Mouse (Mus musculus) kidney, embryonic 16.5 days (tissue): ENCODE data around the gene Zfp248. TPM values are rescaled to one million over a fixed set of nuclear protein-coding genes. Genes with fewer than 3 reads are reported as not detected.

Source experiments
- ATAC-seq: fragments of 200-750 bp; cut with Nextera tagmentation; 2 replicates; pipeline ENCODE4 v1.8.0; 2017; ENCODE audit warnings: moderate TSS enrichment; ENCODE audit not compliant: low FRiP score, low TSS enrichment
- H3K27ac ChIP-seq: fragments of 300-500 bp; sonication (generic); 2 replicates; pipeline ENCODE4 v1.5.1; 2014; ENCODE audit warnings: low read length
- H3K27me3 ChIP-seq: fragments of 300-500 bp; sonication (generic); 2 replicates; pipeline ENCODE4 v1.6.1; 2014; ENCODE audit warnings: low read length, control low read depth, mixed read lengths; ENCODE audit not compliant: insufficient read depth
- H3K36me3 ChIP-seq: fragments of 300-500 bp; sonication (generic); 2 replicates; pipeline ENCODE4 v1.6.1; 2014; ENCODE audit warnings: low read length, control low read depth, mixed read lengths; ENCODE audit not compliant: insufficient read depth
- H3K4me1 ChIP-seq: fragments of 300-500 bp; sonication (generic); 2 replicates; pipeline ENCODE4 v1.6.1; 2014; ENCODE audit warnings: low read length, control low read depth, mixed read lengths; ENCODE audit not compliant: insufficient read depth
- H3K4me2 ChIP-seq: fragments of 300-500 bp; sonication (generic); replicated peaks from 2 replicates; pipeline ENCODE4 v1.6.1; 2014; ENCODE audit warnings: low read depth, low read length
- H3K4me3 ChIP-seq: fragments of 300-500 bp; sonication (generic); 2 replicates; pipeline ENCODE4 v1.5.1; 2014; ENCODE audit warnings: mild to moderate bottlenecking, low read length
- H3K9ac ChIP-seq: fragments of 300-500 bp; sonication (generic); replicated peaks from 2 replicates; pipeline ENCODE4 v1.6.1; 2014; ENCODE audit warnings: low read length
- H3K9me3 ChIP-seq: fragments of 300-500 bp; sonication (generic); 2 replicates; pipeline ENCODE4 v1.6.1; 2016; ENCODE audit warnings: low read length, control low read depth
- WGBS: fragments of 180-500 bp; shearing (Covaris S2); extraction: QIAGEN DNeasy Blood & Tissue Kit; methylation state at CpG from one replicate; pipeline ENCODE4 v1.1.7; 2014; 5-methylcytosine and 5-hydroxymethylcytosine counted together
- polyA plus RNA-seq: library from polyadenylated mRNA; unstranded; fragments of >200 nt; fragmentation: Nextera tagmentation; extraction: Ambion mirVana; gene quantifications from 2 replicates; pipeline ENCODE4 v1.2.1, GENCODE M21; 2015

Gene Zfp248
- polyA plus RNA-seq, 1 experiment from 2014 or later, result 8.1 TPM

GRCm38 (mm10) chr6:118426666-118427065, 28.7 kb downstream of the Zfp248 start:
- Histone ChIP-seq H3K27ac (no peak overlapping the region), H3K9me3 (peaks cover 13% of the 10 kb centered on the region), H3K9ac (no peak overlapping the region), H3K4me3 (no peak overlapping the region), H3K36me3 (peaks cover 39% of the 10 kb centered on the region), H3K4me2 (no peak overlapping the region), H3K27me3 (no peaks in the 10 kb centered on the region), H3K4me1 (no peaks in the 10 kb centered on the region)
- no peak for ATAC-seq
- 91% methylated on average over 1 of the region's 1 CpGs for WGBS

GRCm38 (mm10) chr6:118419050-118419920, 36.0 kb downstream of the Zfp248 start, which contains the start of gene Bms1:
Bms1 (minus strand) TSS chr6:118419474.
- peak within 1 kb of the TSS; percentile 71 for H3K4me2 ChIP-seq
- H3K36me3 ChIP-seq, result peaks cover 22% of the 10 kb centered on the region
- H3K9ac ChIP-seq, result peak within 1 kb of the TSS; percentile 78
- peak within 1 kb of the TSS; percentile 77 for H3K4me3 ChIP-seq
- under 1% methylated on average over 67 of the region's 67 CpGs for WGBS
- no peaks in the 10 kb centered on the region for H3K27me3 ChIP-seq
- H3K4me1 ChIP-seq, result peaks cover 7% of the 10 kb centered on the region; the same call in 1 of the 2 replicates
- H3K27ac ChIP-seq, result peak within 1 kb of the TSS; percentile 84
- no peaks in the 10 kb centered on the region for H3K9me3 ChIP-seq
- peak; percentile 98 for ATAC-seq

- H3K4me2 ChIP-seq, result no peak overlapping the region
- 95% methylated on average over 1 of the region's 1 CpGs for WGBS
- peaks cover 76% of the 10 kb centered on the region for H3K36me3 ChIP-seq
- H3K27ac ChIP-seq, result no peak overlapping the region
- H3K9ac ChIP-seq, result no peak overlapping the region
- no peak overlapping the region for H3K4me3 ChIP-seq
- no peaks in the 10 kb centered on the region for H3K27me3 ChIP-seq
- H3K4me1 ChIP-seq, result no peaks in the 10 kb centered on the region
- ATAC-seq, result no peak
- no peaks in the 10 kb centered on the region for H3K9me3 ChIP-seq
Observed at GRCm38 (mm10) chr6:118410428-118410827, 44.9 kb downstream of the Zfp248 start.

GRCm38 (mm10) chr6:118408510-118408909, 46.8 kb downstream of the Zfp248 start:
- no peak overlapping the region for H3K4me2 ChIP-seq
- no peaks in the 10 kb centered on the region for H3K4me1 ChIP-seq
- H3K27ac ChIP-seq, result no peak overlapping the region
- peaks cover 80% of the 10 kb centered on the region for H3K36me3 ChIP-seq
- no peaks in the 10 kb centered on the region for H3K9me3 ChIP-seq
- WGBS, result 93% methylated on average over 5 of the region's 5 CpGs
- H3K27me3 ChIP-seq, result no peaks in the 10 kb centered on the region
- no peak overlapping the region for H3K4me3 ChIP-seq
- no peak overlapping the region for H3K9ac ChIP-seq
- ATAC-seq, result no peak

- no peak for ATAC-seq
- Histone ChIP-seq H3K9me3 (no peaks in the 10 kb centered on the region), H3K4me1 (no peaks in the 10 kb centered on the region), H3K27ac (no peak overlapping the region), H3K36me3 (peaks cover 71% of the 10 kb centered on the region), H3K9ac (no peak overlapping the region), H3K27me3 (no peaks in the 10 kb centered on the region), H3K4me3 (no peak overlapping the region), H3K4me2 (no peak overlapping the region)
- WGBS, result 82% methylated on average over 4 of the region's 4 CpGs
Observed at GRCm38 (mm10) chr6:118406421-118406820, 48.9 kb downstream of the Zfp248 start.

- no peaks in the 10 kb centered on the region for H3K9me3 ChIP-seq
- H3K9ac ChIP-seq, result no peak overlapping the region
- peaks cover 57% of the 10 kb centered on the region for H3K36me3 ChIP-seq
- no peak for ATAC-seq
- H3K4me1 ChIP-seq, result no peaks in the 10 kb centered on the region
- no peak overlapping the region for H3K27ac ChIP-seq
- H3K4me3 ChIP-seq, result no peak overlapping the region
- no peak overlapping the region for H3K4me2 ChIP-seq
- no peaks in the 10 kb centered on the region for H3K27me3 ChIP-seq
Observed at GRCm38 (mm10) chr6:118390746-118391145, 64.6 kb downstream of the Zfp248 start.

GRCm38 (mm10) chr6:118385962-118386361, 69.4 kb downstream of the Zfp248 start:
- no peaks in the 10 kb centered on the region for H3K9me3 ChIP-seq
- no peak for ATAC-seq
- H3K4me1 ChIP-seq, result no peaks in the 10 kb centered on the region
- H3K4me2 ChIP-seq, result no peak overlapping the region
- H3K27ac ChIP-seq, result no peak overlapping the region
- H3K9ac ChIP-seq, result no peak overlapping the region
- peaks cover 48% of the 10 kb centered on the region for H3K36me3 ChIP-seq
- WGBS, result 88% methylated on average over 3 of the region's 3 CpGs
- no peaks in the 10 kb centered on the region for H3K27me3 ChIP-seq
- H3K4me3 ChIP-seq, result no peak overlapping the region

- WGBS, result 82% methylated on average over 4 of the region's 4 CpGs
- Histone ChIP-seq H3K4me2 (no peak overlapping the region), H3K4me1 (no peaks in the 10 kb centered on the region), H3K9ac (no peak overlapping the region), H3K27me3 (peaks cover 2% of the 10 kb centered on the region; the same call in 1 of the 2 replicates), H3K36me3 (peaks cover 32% of the 10 kb centered on the region), H3K9me3 (no peaks in the 10 kb centered on the region), H3K27ac (no peak overlapping the region), H3K4me3 (no peak overlapping the region)
- ATAC-seq, result no peak
Observed at GRCm38 (mm10) chr6:118381234-118381633, 74.1 kb downstream of the Zfp248 start.

GRCm38 (mm10) chr6:118380630-118381029, 74.7 kb downstream of the Zfp248 start:
- 59% methylated on average over 3 of the region's 3 CpGs for WGBS
- Histone ChIP-seq H3K27me3 (peaks cover 2% of the 10 kb centered on the region; the same call in 1 of the 2 replicates), H3K27ac (no peak overlapping the region), H3K4me2 (no peak overlapping the region), H3K4me3 (no peak overlapping the region), H3K36me3 (peaks cover 29% of the 10 kb centered on the region), H3K9ac (no peak overlapping the region), H3K4me1 (no peaks in the 10 kb centered on the region), H3K9me3 (no peaks in the 10 kb centered on the region)
- no peak for ATAC-seq
